25 mouse cellular contexts compared by ENCODE assay signal in the genomic region with DNA sequence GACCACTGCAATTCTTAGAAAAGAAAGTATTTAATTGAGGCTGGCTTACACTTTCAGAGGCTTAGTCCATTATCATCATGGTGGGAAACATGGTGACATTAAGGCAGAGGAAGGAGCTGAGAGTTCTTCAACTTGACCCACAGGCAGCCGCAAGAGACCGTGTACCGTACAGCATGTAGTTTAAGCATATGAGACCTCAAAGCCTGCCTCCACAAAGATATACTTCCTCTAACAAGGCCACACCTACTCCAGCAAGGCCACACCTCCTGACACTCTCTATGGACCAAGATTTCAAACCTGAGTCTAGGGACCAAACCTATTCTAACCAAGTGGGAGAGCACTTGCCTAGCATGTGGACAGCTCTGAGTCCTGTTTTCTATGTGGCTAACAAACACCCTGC. TPM values are rescaled to one million over a fixed set of nuclear protein-coding genes. Genes with fewer than 3 reads are reported as not detected.
A peak's percentile ranks its signal among the peaks of the same experiment; 100 is the strongest.
DNase-seq lines count a peak whose midpoint lies in the region; ATAC-seq lines count a peak whose summit lies in the region.
"Had no signal": no experiment of that assay in that cellular context is flagged by ENCODE, and none has a peak within 500 bp of the region (broad histone marks: within the 10 kb centered on the region; RNA-seq: fewer than 3 reads in every experiment).

No protein-coding gene starts in this region.

- no peaks in the 10 kb centered on the region for H3K36me3 ChIP-seq in liver, embryonic 13.5 days
- no peaks in the 10 kb centered on the region for H3K36me3 ChIP-seq in liver, embryonic 11.5 days (ENCODE audit: control insufficient read depth, insufficient read depth, low read length)
- H3K36me3 ChIP-seq in forebrain, embryonic 14.5 days (ENCODE audit: control insufficient read depth, insufficient read depth, low read length): no peaks in the 10 kb centered on the region
- H3K36me3 ChIP-seq: embryonic facial prominence, embryonic 15.5 days; heart, embryonic 15.5 days; hindbrain, embryonic 10.5 days; limb, embryonic 15.5 days; lung, embryonic 15.5 days; midbrain, embryonic 15.5 days had no signal

- H3K4me1 ChIP-seq in liver, embryonic 13.5 days (replicated peaks): peaks cover 10% of the 10 kb centered on the region
- H3K4me1 ChIP-seq in liver, embryonic 11.5 days (replicated peaks; ENCODE audit: control insufficient read depth, insufficient read depth, low read length): no peaks in the 10 kb centered on the region
- no peaks in the 10 kb centered on the region for H3K4me1 ChIP-seq in forebrain, embryonic 14.5 days (ENCODE audit: control insufficient read depth, insufficient read depth, low read length)
- H3K4me1 ChIP-seq: embryonic facial prominence, embryonic 15.5 days; hindbrain, embryonic 10.5 days; limb, embryonic 15.5 days; lung, embryonic 15.5 days; midbrain, embryonic 15.5 days had no signal

- WGBS in liver, embryonic 13.5 days (ENCODE audit: insufficient replicate concordance): 43% methylated on average over 3 of the region's 3 CpGs
- WGBS in liver, embryonic 11.5 days: 63% methylated on average over 3 of the region's 3 CpGs
- WGBS in forebrain, embryonic 14.5 days: 91% methylated on average over 3 of the region's 3 CpGs

- no peak overlapping the region for H3K9ac ChIP-seq in liver, embryonic 13.5 days
- no peak overlapping the region for H3K9ac ChIP-seq in liver, embryonic 11.5 days (ENCODE audit: low read depth, low read length)
- no peak overlapping the region for H3K9ac ChIP-seq in forebrain, embryonic 14.5 days (ENCODE audit: low read length)
- H3K9ac ChIP-seq: embryonic facial prominence, embryonic 15.5 days; heart, embryonic 15.5 days; limb, embryonic 15.5 days; lung, embryonic 15.5 days; midbrain, embryonic 15.5 days had no signal

- no peaks in the 10 kb centered on the region for H3K9me3 ChIP-seq in liver, embryonic 13.5 days (replicated peaks)
- no peaks in the 10 kb centered on the region for H3K9me3 ChIP-seq in liver, embryonic 11.5 days (ENCODE audit: control insufficient read depth, low read length)
- H3K9me3 ChIP-seq in forebrain, embryonic 14.5 days (replicated peaks; ENCODE audit: control insufficient read depth, low read length): no peaks in the 10 kb centered on the region
- H3K9me3 ChIP-seq: embryonic facial prominence, embryonic 15.5 days; heart, embryonic 15.5 days; hindbrain, embryonic 10.5 days; limb, embryonic 15.5 days; lung, embryonic 15.5 days; midbrain, embryonic 15.5 days had no signal

- no peak for DNase-seq in liver, embryonic 13.5 days
- DNase-seq in liver, embryonic 11.5 days (ENCODE audit: low spot score): no peak
- DNase-seq in B cell, adult 2 months: peak; percentile 56 to 60
- DNase-seq in forebrain, embryonic 14.5 days (ENCODE audit: low spot score): no peak
- no peak for DNase-seq in urinary bladder, adult 2 months (ENCODE audit: low spot score)
- DNase-seq: adrenal gland, postnatal 10 days; cerebellum, adult 11-12 months; cerebellum, postnatal 14 days; heart, adult 18-20 months; kidney, adult 18-20 months; layer of hippocampus, postnatal 36 days; right cerebral cortex, postnatal 25 days; thymus, postnatal 14 days had no signal

- no peak for ATAC-seq in liver, embryonic 13.5 days (ENCODE audit: low read depth)
- ATAC-seq in liver, embryonic 11.5 days (replicated peaks; ENCODE audit: low FRiP score): no peak; the same call in 1 of the 2 replicates
- ATAC-seq in common myeloid progenitor, adult 5-6 weeks (replicated peaks; ENCODE audit: low read depth, poor library complexity, severe bottlenecking): peak; percentile 87
- ATAC-seq in monocyte, adult 5-6 weeks (replicated peaks; ENCODE audit: insufficient number of reproducible peaks, low FRiP score, low TSS enrichment, poor library complexity, severe bottlenecking): peak; percentile 59; the same call in 1 of the 2 replicates
- no peak for ATAC-seq in forebrain, embryonic 14.5 days
- ATAC-seq: activated CD4-positive, CD25-positive, alpha-beta regulatory T cell, adult 4 months; midbrain, embryonic 15.5 days; Patski had no signal

- H3K4me3 ChIP-seq in liver, embryonic 13.5 days (replicated peaks): no peak overlapping the region
- H3K4me3 ChIP-seq in liver, embryonic 11.5 days (ENCODE audit: low read depth, low read length): no peak overlapping the region
- no peak overlapping the region for H3K4me3 ChIP-seq in forebrain, embryonic 14.5 days (ENCODE audit: low read depth, low read length)
- H3K4me3 ChIP-seq: embryonic facial prominence, embryonic 15.5 days; heart, embryonic 15.5 days; hindbrain, embryonic 10.5 days; limb, embryonic 15.5 days; lung, embryonic 15.5 days; midbrain, embryonic 15.5 days had no signal

- no peak overlapping the region for H3K27ac ChIP-seq in liver, embryonic 13.5 days
- no peak overlapping the region for H3K27ac ChIP-seq in liver, embryonic 11.5 days (ENCODE audit: low read depth, low read length)
- no peak overlapping the region for H3K27ac ChIP-seq in forebrain, embryonic 14.5 days (ENCODE audit: low read depth, low read length)
- H3K27ac ChIP-seq: embryonic facial prominence, embryonic 15.5 days; heart, embryonic 15.5 days; hindbrain, embryonic 10.5 days; kidney, postnatal 0 days; limb, embryonic 15.5 days; lung, embryonic 15.5 days; midbrain, embryonic 15.5 days; stomach, postnatal 0 days had no signal

- 0 out of 2 replicates have a peak overlapping the region, but pooled peaks have one; percentile 8 for H3K4me2 ChIP-seq in liver, embryonic 13.5 days
- H3K4me2 ChIP-seq in liver, embryonic 11.5 days: no peak overlapping the region
- H3K4me2 ChIP-seq in forebrain, embryonic 14.5 days (ENCODE audit: low read length): no peak overlapping the region
- H3K4me2 ChIP-seq: embryonic facial prominence, embryonic 15.5 days; heart, embryonic 15.5 days; limb, embryonic 15.5 days; lung, embryonic 15.5 days; midbrain, embryonic 15.5 days had no signal

- H3K27me3 ChIP-seq in liver, embryonic 13.5 days: no peaks in the 10 kb centered on the region
- H3K27me3 ChIP-seq in liver, embryonic 11.5 days (replicated peaks; ENCODE audit: control insufficient read depth, insufficient read depth, low read length): no peaks in the 10 kb centered on the region
- no peaks in the 10 kb centered on the region for H3K27me3 ChIP-seq in forebrain, embryonic 14.5 days (replicated peaks; ENCODE audit: control insufficient read depth, insufficient read depth, low read length)
- H3K27me3 ChIP-seq: embryonic facial prominence, embryonic 15.5 days; heart, embryonic 15.5 days; limb, embryonic 15.5 days; lung, embryonic 15.5 days; midbrain, embryonic 15.5 days; Patski had no signal

RNA-seq across cellular contexts. Expression of a gene that starts 19.3 kb away (rescaled TPM):
- 62.4 and 77.0 TPM in 2 replicates for polyA plus RNA-seq in liver, embryonic 13.5 days (2015; fragmentation: Nextera tagmentation; extraction: Ambion mirVana)
- polyA plus RNA-seq in liver, embryonic 11.5 days (2014; fragmentation: Nextera tagmentation; extraction: Ambion mirVana): 46.3 and 51.7 TPM in 2 replicates
- 36.1 and 41.7 TPM in 2 replicates for total RNA-seq in common myeloid progenitor, adult 5-6 weeks (2017)
- total RNA-seq in monocyte, adult 5-6 weeks (2017): 67.2 to 82.9 TPM (median 81.1 TPM) in 3 replicates
- polyA plus RNA-seq in forebrain, embryonic 14.5 days (2014; fragmentation: Nextera tagmentation; extraction: Ambion mirVana): 65.7 and 67.4 TPM in 2 replicates
- 57.7 and 71.5 TPM in 2 replicates for polyA plus RNA-seq in urinary bladder, adult 2 months (2012; rRNA removed)

RNA-seq across cellular contexts. Expression of a gene that starts 19.5 kb away (rescaled TPM):
- 38.1 and 43.0 TPM in 2 replicates for polyA plus RNA-seq in liver, embryonic 13.5 days (2015; fragmentation: Nextera tagmentation; extraction: Ambion mirVana)
- polyA plus RNA-seq in liver, embryonic 11.5 days (2014; fragmentation: Nextera tagmentation; extraction: Ambion mirVana): 67.4 and 72.8 TPM in 2 replicates
- total RNA-seq in common myeloid progenitor, adult 5-6 weeks (2017): 154 and 163 TPM in 2 replicates
- 218 to 376 TPM (median 222 TPM) in 3 replicates for total RNA-seq in monocyte, adult 5-6 weeks (2017)
- polyA plus RNA-seq in forebrain, embryonic 14.5 days (2014; fragmentation: Nextera tagmentation; extraction: Ambion mirVana): 63.7 and 83.4 TPM in 2 replicates
- 60.2 and 67.2 TPM in 2 replicates for polyA plus RNA-seq in urinary bladder, adult 2 months (2012; rRNA removed)

RNA-seq across cellular contexts. Expression of a gene that starts 49.7 kb away (rescaled TPM):
- 0.20 and 0.32 TPM in 2 replicates for polyA plus RNA-seq in liver, embryonic 13.5 days (2015; fragmentation: Nextera tagmentation; extraction: Ambion mirVana)
- polyA plus RNA-seq in liver, embryonic 11.5 days (2014; fragmentation: Nextera tagmentation; extraction: Ambion mirVana): 0.30 and 0.40 TPM in 2 replicates
- 6.9 and 7.1 TPM in 2 replicates for total RNA-seq in common myeloid progenitor, adult 5-6 weeks (2017)
- 16.7 to 19.4 TPM (median 18.0 TPM) in 3 replicates for total RNA-seq in monocyte, adult 5-6 weeks (2017)
- 0.18 and 0.32 TPM in 2 replicates for polyA plus RNA-seq in forebrain, embryonic 14.5 days (2014; fragmentation: Nextera tagmentation; extraction: Ambion mirVana)
- 0.62 and 0.65 TPM in 2 replicates for polyA plus RNA-seq in urinary bladder, adult 2 months (2012; rRNA removed)

Comparison
In these comparisons a context has a peak if more than half of its experiments do, and no peak if none do; other contexts are left out.
1. ATAC-seq: peak in common myeloid progenitor, adult 5-6 weeks (single experiment) and monocyte, adult 5-6 weeks (single experiment); none in liver, embryonic 13.5 days (single experiment), liver, embryonic 11.5 days (single experiment) and forebrain, embryonic 14.5 days (single experiment).
2. DNase-seq: peak in B cell, adult 2 months (2 of 2); none in liver, embryonic 13.5 days (single experiment), liver, embryonic 11.5 days (single experiment), forebrain, embryonic 14.5 days (single experiment) and urinary bladder, adult 2 months (single experiment).